Mouse (Mus musculus) forebrain, embryonic 11.5 days (tissue): ENCODE data around the gene Mapk8ip1. TPM values are rescaled to one million over a fixed set of nuclear protein-coding genes. Genes with fewer than 3 reads are reported as not detected.

ENCODE experiments used
- ATAC-seq: fragments of 200-750 bp; cut with Nextera tagmentation; replicated peaks from 2 replicates; pipeline ENCODE4 v1.8.0; 2017; ENCODE audit warnings: moderate TSS enrichment; ENCODE audit not compliant: low FRiP score
- DNase-seq: peaks from one replicate; pipeline ENCODE4 v3.0.0-alpha.2; 2017; ENCODE audit warnings: low spot score
- H3K27ac ChIP-seq: fragments of 300-500 bp; sonication (generic); 2 replicates; pipeline ENCODE4 v1.5.1; 2014; ENCODE audit warnings: low read depth, low read length
- H3K27me3 ChIP-seq: fragments of 300-500 bp; sonication (generic); 2 replicates; pipeline ENCODE4 v1.6.1; 2014; ENCODE audit warnings: mild to moderate bottlenecking, low read length, mixed read lengths; ENCODE audit not compliant: control insufficient read depth, insufficient read depth
- H3K36me3 ChIP-seq: fragments of 300-500 bp; sonication (generic); 2 replicates; pipeline ENCODE4 v1.6.1; 2014; ENCODE audit warnings: mild to moderate bottlenecking, low read length, moderate library complexity, mixed read lengths; ENCODE audit not compliant: control insufficient read depth, insufficient read depth
- H3K4me1 ChIP-seq: fragments of 300-500 bp; sonication (generic); replicated peaks from 2 replicates; pipeline ENCODE4 v1.6.1; 2014; ENCODE audit warnings: low read length, mixed read lengths; ENCODE audit not compliant: control insufficient read depth, insufficient read depth
- H3K4me2 ChIP-seq: fragments of 300-500 bp; sonication (generic); 2 replicates; pipeline ENCODE4 v1.6.1; 2014; ENCODE audit warnings: low read depth, mild to moderate bottlenecking, low read length, moderate library complexity, mixed read lengths; ENCODE audit not compliant: severe bottlenecking
- H3K4me3 ChIP-seq: fragments of 300-500 bp; sonication (generic); 2 replicates; pipeline ENCODE4 v1.5.1; 2014; ENCODE audit warnings: low read depth, low read length
- H3K9ac ChIP-seq: fragments of 300-500 bp; sonication (generic); 2 replicates; pipeline ENCODE4 v1.6.1; 2014; ENCODE audit warnings: low read length
- H3K9me3 ChIP-seq: fragments of 300-500 bp; sonication (generic); 2 replicates; pipeline ENCODE4 v1.6.1; 2016; ENCODE audit warnings: low read length, mixed read lengths; ENCODE audit not compliant: control insufficient read depth
- WGBS: fragments of 180-500 bp; shearing (Covaris S2); extraction: QIAGEN DNeasy Blood & Tissue Kit; methylation state at CpG from one replicate; pipeline ENCODE4 v1.1.7; 2014; 5-methylcytosine and 5-hydroxymethylcytosine counted together
- polyA plus RNA-seq: library from polyadenylated mRNA; unstranded; fragments of >200 nt; fragmentation: Nextera tagmentation; extraction: Ambion mirVana; gene quantifications from 2 replicates; pipeline ENCODE4 v1.2.1, GENCODE M21; 2014

Gene Mapk8ip1
- polyA plus RNA-seq, 1 experiment from 2014 or later: 35.9 TPM

DNA sequence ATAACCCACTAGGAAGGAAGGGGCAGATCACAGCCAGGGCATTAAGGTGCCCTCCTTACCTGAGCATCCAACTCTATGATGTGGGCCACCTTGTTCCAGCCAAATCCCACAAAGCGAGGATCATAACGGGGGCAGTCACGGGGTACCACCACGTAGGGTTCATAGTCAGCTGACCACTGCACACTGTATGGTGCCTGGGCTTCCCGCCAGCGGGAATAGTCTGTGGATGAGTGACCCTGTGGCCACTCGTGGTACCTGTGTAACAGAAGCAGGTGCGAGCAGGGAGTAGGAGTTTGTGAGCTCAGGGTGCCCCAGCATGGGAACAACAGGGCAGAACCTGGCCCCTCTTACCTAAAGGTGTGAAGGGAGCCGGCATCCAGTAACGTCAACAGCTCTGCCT, 35.5 kb downstream of the Mapk8ip1 start:
- DNase-seq (no peak), ATAC-seq (no peak)
- peaks cover 2% of the 10 kb centered on the region; the same call in 1 of the 2 replicates for H3K27me3 ChIP-seq
- H3K4me3 ChIP-seq: no peak overlapping the region
- no peaks in the 10 kb centered on the region for H3K9me3 ChIP-seq
- H3K9ac ChIP-seq: no peak overlapping the region
- no peak overlapping the region for H3K4me2 ChIP-seq
- H3K36me3 ChIP-seq: peaks cover under 1% of the 10 kb centered on the region; the same call in 1 of the 2 replicates
- no peak overlapping the region for H3K27ac ChIP-seq
- peaks cover 7% of the 10 kb centered on the region; the same call in 1 of the 2 replicates for H3K4me1 ChIP-seq
- 93% methylated on average over 10 of the region's 10 CpGs for WGBS

- no peak overlapping the region for H3K27ac ChIP-seq
Measured at GRCm38 (mm10) chr2:92364086-92364485, 37.0 kb downstream of the Mapk8ip1 start.

DNA sequence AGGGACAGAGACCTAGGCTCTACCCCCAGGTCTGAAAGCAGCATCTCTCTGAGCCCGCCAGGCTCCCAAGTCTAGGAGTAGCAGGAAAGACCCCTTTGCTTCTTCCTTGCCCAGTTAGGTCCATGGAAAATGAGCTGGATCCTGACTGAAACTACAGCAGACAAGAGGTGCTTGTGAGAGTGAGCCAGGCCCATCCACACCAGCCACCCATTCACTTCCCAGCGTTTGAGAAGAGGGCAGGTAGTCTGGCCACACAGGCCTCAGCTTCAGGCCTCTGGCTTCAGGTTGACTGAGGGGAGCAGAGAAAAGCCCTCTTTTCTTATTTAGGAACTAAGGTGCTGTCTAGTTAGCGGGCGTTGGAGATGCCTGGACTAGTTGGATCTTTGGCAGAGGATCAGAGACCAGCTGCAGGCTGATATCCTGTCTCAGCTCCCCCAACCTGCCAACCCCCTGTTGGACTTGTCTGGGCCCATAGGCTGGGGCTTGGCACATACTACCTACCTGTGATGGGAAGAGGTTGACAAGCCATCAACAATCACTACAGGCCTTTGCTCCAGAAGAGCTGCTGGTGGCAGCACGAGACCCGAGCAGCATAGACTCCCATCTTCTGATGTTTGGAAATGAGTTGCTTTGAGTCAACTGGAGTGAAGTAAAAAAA, 38.4 kb downstream of the Mapk8ip1 start:
- 95% methylated on average over 6 of the region's 6 CpGs for WGBS
- H3K36me3 ChIP-seq: peaks cover 6% of the 10 kb centered on the region; the same call in 1 of the 2 replicates
- DNase-seq: no peak

More at GRCm38 (mm10) chr2:92364086-92364485, 37.0 kb downstream of the Mapk8ip1 start:
- DNase-seq: no peak
- WGBS: 93% methylated on average over 4 of the region's 4 CpGs
- Histone ChIP-seq H3K9me3 (no peaks in the 10 kb centered on the region), H3K4me2 (no peak overlapping the region), H3K36me3 (peaks cover 6% of the 10 kb centered on the region; the same call in 1 of the 2 replicates), H3K4me1 (0 out of 2 replicates have a peak, but pooled peaks cover 1% of the 10 kb centered on the region), H3K27me3 (no peaks in the 10 kb centered on the region), H3K9ac (no peak overlapping the region), H3K4me3 (no peak overlapping the region)
- ATAC-seq: no peak

DNA sequence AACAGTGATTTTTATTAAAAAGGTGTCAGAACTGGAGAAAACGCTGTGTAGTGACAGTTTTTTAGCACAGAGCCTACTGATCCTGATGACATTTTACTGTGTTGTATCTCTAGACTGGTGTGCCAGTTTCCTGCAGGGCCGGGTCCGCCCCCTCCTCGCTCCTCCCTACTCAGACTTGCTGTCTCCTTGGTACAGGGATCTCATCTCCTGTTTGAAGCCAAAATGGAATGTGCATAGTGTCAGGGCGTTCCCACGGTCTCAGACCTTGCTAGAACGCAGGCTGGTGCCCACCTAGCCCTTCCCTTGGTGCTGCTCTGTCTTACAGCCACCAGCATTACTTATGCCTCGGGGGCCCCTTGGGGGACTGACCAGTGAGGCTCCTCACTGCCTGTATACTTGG, 39.3 kb downstream of the Mapk8ip1 start:
- H3K4me3 ChIP-seq: no peak overlapping the region
- H3K4me2 ChIP-seq: no peak overlapping the region
- ATAC-seq (no peak), DNase-seq (no peak)
- H3K36me3 ChIP-seq: peaks cover 6% of the 10 kb centered on the region; the same call in 1 of the 2 replicates
- H3K9ac ChIP-seq: no peak overlapping the region
- H3K4me1 ChIP-seq: 0 out of 2 replicates have a peak, but pooled peaks cover 1% of the 10 kb centered on the region
- no peaks in the 10 kb centered on the region for H3K9me3 ChIP-seq
- no peaks in the 10 kb centered on the region for H3K27me3 ChIP-seq
- WGBS: 91% methylated on average over 8 of the region's 8 CpGs
- no peak overlapping the region for H3K27ac ChIP-seq

More for the DNA sequence above, 38.4 kb downstream of the Mapk8ip1 start:
- ATAC-seq: no peak
- 0 out of 2 replicates have a peak, but pooled peaks cover 1% of the 10 kb centered on the region for H3K4me1 ChIP-seq
- H3K9me3 ChIP-seq: no peaks in the 10 kb centered on the region
- no peak overlapping the region for H3K9ac ChIP-seq
- no peak overlapping the region for H3K4me3 ChIP-seq
- H3K27me3 ChIP-seq: no peaks in the 10 kb centered on the region
- no peak overlapping the region for H3K4me2 ChIP-seq
- H3K27ac ChIP-seq: no peak overlapping the region

- no peak for ATAC-seq
Measured at GRCm38 (mm10) chr2:92360893-92361292, 40.2 kb downstream of the Mapk8ip1 start.

DNA sequence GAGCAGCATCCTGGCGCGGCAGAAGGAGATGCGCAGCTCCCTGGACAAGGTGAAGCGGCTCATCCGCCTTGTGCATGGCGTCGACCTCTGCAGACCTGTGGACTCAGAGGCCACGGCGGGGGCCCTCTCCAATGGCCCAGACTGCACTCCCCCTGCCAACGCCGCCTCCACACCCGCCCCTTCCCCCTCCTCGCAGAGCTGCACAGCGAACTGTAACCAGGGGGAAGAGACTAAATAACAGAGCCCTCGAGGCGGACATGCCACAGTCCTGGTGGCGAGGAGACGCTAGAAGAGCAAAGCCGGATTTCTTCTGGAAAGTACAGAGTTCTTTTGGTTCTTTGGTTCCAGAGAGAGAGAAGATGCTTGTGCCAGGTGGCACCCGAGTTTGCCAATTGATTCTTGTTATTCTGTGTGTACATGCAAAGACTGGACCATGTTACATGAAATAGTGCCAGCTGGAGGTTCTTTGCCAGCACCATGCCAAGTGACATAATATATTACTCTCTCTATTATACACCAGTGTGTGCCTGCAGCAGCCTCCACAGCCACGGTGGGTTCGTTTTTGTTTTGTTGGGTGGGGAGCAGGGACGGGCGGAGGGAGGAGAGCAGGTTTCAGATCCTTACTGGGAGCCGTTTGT, 40.8 kb downstream of the Mapk8ip1 start:
- no peak for DNase-seq
- no peaks in the 10 kb centered on the region for H3K9me3 ChIP-seq
- H3K4me3 ChIP-seq: no peak overlapping the region
- 80% methylated on average over 25 of the region's 25 CpGs for WGBS
- 0 out of 2 replicates have a peak, but pooled peaks cover 1% of the 10 kb centered on the region for H3K4me1 ChIP-seq
- no peaks in the 10 kb centered on the region for H3K27me3 ChIP-seq
- no peak overlapping the region for H3K27ac ChIP-seq
- no peak for ATAC-seq
- H3K9ac ChIP-seq: no peak overlapping the region
- H3K4me2 ChIP-seq: no peak overlapping the region
- peaks cover 6% of the 10 kb centered on the region; the same call in 1 of the 2 replicates for H3K36me3 ChIP-seq

More at GRCm38 (mm10) chr2:92360893-92361292, 40.2 kb downstream of the Mapk8ip1 start:
- no peaks in the 10 kb centered on the region for H3K27me3 ChIP-seq
- no peaks in the 10 kb centered on the region for H3K9me3 ChIP-seq
- DNase-seq: no peak
- 26% methylated on average over 12 of the region's 12 CpGs for WGBS
- H3K27ac ChIP-seq: no peak overlapping the region
- H3K4me2 ChIP-seq: no peak overlapping the region
- 0 out of 2 replicates have a peak, but pooled peaks cover 1% of the 10 kb centered on the region for H3K4me1 ChIP-seq
- H3K4me3 ChIP-seq: no peak overlapping the region
- peaks cover 6% of the 10 kb centered on the region; the same call in 1 of the 2 replicates for H3K36me3 ChIP-seq
- H3K9ac ChIP-seq: no peak overlapping the region

DNA sequence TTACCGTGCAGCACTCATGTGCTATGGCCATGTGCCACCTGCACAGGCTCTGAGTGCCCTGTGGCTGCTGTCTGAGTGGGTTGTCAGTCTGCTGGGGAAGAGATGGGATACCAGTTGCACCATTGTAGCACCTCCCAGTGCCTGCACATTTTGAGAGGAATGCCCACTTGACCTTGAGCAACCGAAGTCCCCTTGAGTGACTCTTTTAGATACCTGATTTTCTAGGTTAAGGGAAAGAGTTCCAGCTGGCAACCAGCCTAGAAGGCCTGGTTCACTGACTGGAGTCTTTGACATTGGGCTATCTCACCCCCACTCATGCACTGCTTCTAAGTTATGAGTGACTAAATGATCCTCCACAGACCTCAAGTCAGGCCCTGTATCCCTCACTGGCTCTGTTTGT, 41.8 kb downstream of the Mapk8ip1 start:
- H3K27ac ChIP-seq: no peak overlapping the region
- no peak for ATAC-seq
- H3K9ac ChIP-seq: no peak overlapping the region
- DNase-seq: no peak
- peaks cover 6% of the 10 kb centered on the region; the same call in 1 of the 2 replicates for H3K36me3 ChIP-seq
- H3K27me3 ChIP-seq: no peaks in the 10 kb centered on the region
- no peaks in the 10 kb centered on the region for H3K9me3 ChIP-seq
- H3K4me2 ChIP-seq: no peak overlapping the region
- no peak overlapping the region for H3K4me3 ChIP-seq
- H3K4me1 ChIP-seq: 0 out of 2 replicates have a peak, but pooled peaks cover 1% of the 10 kb centered on the region
- WGBS: 87% methylated on average over 2 of the region's 2 CpGs

DNA sequence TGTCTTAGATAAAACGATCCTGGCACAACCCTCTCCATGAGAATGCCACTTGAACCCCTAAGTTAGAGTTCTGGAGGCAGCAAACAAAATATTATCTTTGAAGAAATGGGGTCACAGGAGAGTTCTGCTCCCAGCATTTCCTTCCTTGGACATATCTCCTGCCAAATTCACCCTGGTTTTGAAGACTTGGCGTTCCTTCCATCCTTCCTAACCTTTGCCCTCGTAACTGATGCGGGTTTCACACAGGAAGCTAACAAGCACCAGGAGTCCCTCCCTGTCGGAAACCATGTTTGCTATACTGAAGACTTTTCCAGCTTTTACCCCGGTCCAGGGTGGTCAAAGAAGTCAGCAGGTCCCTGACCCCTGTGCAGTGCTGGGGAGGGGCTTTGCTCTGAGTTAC, 46.8 kb downstream of the Mapk8ip1 start:
- no peaks in the 10 kb centered on the region for H3K4me1 ChIP-seq
- no peak overlapping the region for H3K4me2 ChIP-seq
- H3K9ac ChIP-seq: no peak overlapping the region
- H3K27ac ChIP-seq: no peak overlapping the region
- H3K27me3 ChIP-seq: no peaks in the 10 kb centered on the region
- H3K9me3 ChIP-seq: no peaks in the 10 kb centered on the region
- ATAC-seq (no peak), DNase-seq (no peak)
- H3K4me3 ChIP-seq: no peak overlapping the region
- 79% methylated on average over 6 of the region's 6 CpGs for WGBS
- H3K36me3 ChIP-seq: no peaks in the 10 kb centered on the region; the same call in 1 of the 2 replicates
